Mouse (Mus musculus) ES-Bruce4 (cell line): ENCODE measurements around the gene Maml3. TPM values are rescaled to one million over a fixed set of nuclear protein-coding genes. Genes with fewer than 3 reads are reported as not detected.

ENCODE experiments used
- H3K27ac ChIP-seq: 2 replicates; pipeline ENCODE4 v1.5.1; 2012; ENCODE audit warnings: low read length, inconsistent platforms; ENCODE audit not compliant: insufficient read depth
- H3K27me3 ChIP-seq: 2 replicates; pipeline ENCODE4 v1.6.1; 2012; ENCODE audit warnings: mild to moderate bottlenecking, low read length, inconsistent platforms; ENCODE audit not compliant: control insufficient read depth, poor library complexity, insufficient read depth, severe bottlenecking
- H3K36me3 ChIP-seq: 2 replicates; pipeline ENCODE4 v1.6.1; 2012; ENCODE audit warnings: inconsistent platforms, mild to moderate bottlenecking, low read length, moderate library complexity; ENCODE audit not compliant: control insufficient read depth, poor library complexity, insufficient read depth, severe bottlenecking
- H3K4me1 ChIP-seq: one replicate; pipeline ENCODE4 v1.8.1; 2011; ENCODE audit warnings: low read length; ENCODE audit not compliant: control insufficient read depth, insufficient read depth
- H3K4me3 ChIP-seq: 2 replicates; pipeline ENCODE4 v1.5.1; 2011; ENCODE audit warnings: low read depth, mild to moderate bottlenecking, low read length
- H3K9ac ChIP-seq: 2 replicates; pipeline ENCODE4 v1.6.1; 2012; ENCODE audit warnings: low read depth, mild to moderate bottlenecking, inconsistent platforms; ENCODE audit not compliant: poor library complexity, severe bottlenecking
- H3K9me3 ChIP-seq: replicated peaks from 2 replicates; pipeline ENCODE4 v1.6.1; 2012; ENCODE audit warnings: mild to moderate bottlenecking, low read length, inconsistent platforms; ENCODE audit not compliant: control insufficient read depth, poor library complexity, insufficient read depth, severe bottlenecking
- CTCF ChIP-seq: IDR thresholded peaks from one replicate; pipeline ENCODE4 v1.8.1; 2011; ENCODE audit warnings: low read depth, low read length
- EP300 ChIP-seq: IDR thresholded peaks from 2 replicates; pipeline ENCODE4 v1.6.1; 2011; ENCODE audit warnings: low read depth, low read length; ENCODE audit not compliant: insufficient read depth
- POLR2A ChIP-seq: IDR thresholded peaks from one replicate; pipeline ENCODE4 v1.8.1; 2011; ENCODE audit warnings: low read length; ENCODE audit not compliant: insufficient read depth
- polyA plus RNA-seq: library from polyadenylated mRNA; stranded (reverse); fragments of >200 nt; gene quantifications from 2 replicates; pipeline ENCODE4 v1.2.4, GENCODE M21; 2011; ENCODE audit warnings: low read depth; ENCODE audit not compliant: missing spikeins, insufficient read depth, insufficient read length

The Maml3 gene
- polyA plus RNA-seq, 1 experiment: 5.7 TPM

- no peaks in the 10 kb centered on the region for H3K36me3 ChIP-seq
- no peak for TF ChIP-seq POLR2A
- TF ChIP-seq EP300: no peak
- no peak for TF ChIP-seq CTCF
- H3K9ac ChIP-seq: no peak overlapping the region
- no peaks in the 10 kb centered on the region for H3K4me1 ChIP-seq
- H3K27me3 ChIP-seq: no peaks in the 10 kb centered on the region
- H3K27ac ChIP-seq: no peak overlapping the region
- no peaks in the 10 kb centered on the region for H3K9me3 ChIP-seq
- H3K4me3 ChIP-seq: no peak overlapping the region
Observed at GRCm38 (mm10) chr3:52068885-52069284, 36.0 kb downstream of the Maml3 start.

GRCm38 (mm10) chr3:52067181-52067580, 37.7 kb downstream of the Maml3 start:
- no peak for TF ChIP-seq CTCF
- TF ChIP-seq POLR2A: no peak
- TF ChIP-seq EP300: no peak
- H3K9ac ChIP-seq: no peak overlapping the region
- no peak overlapping the region for H3K4me3 ChIP-seq
- H3K4me1 ChIP-seq: no peaks in the 10 kb centered on the region
- no peaks in the 10 kb centered on the region for H3K36me3 ChIP-seq
- H3K27ac ChIP-seq: no peak overlapping the region
- no peaks in the 10 kb centered on the region for H3K9me3 ChIP-seq
- H3K27me3 ChIP-seq: no peaks in the 10 kb centered on the region

- H3K4me3 ChIP-seq: no peak overlapping the region
- no peak for TF ChIP-seq CTCF
- no peak for TF ChIP-seq POLR2A
- no peak for TF ChIP-seq EP300
- no peak overlapping the region for H3K9ac ChIP-seq
- no peaks in the 10 kb centered on the region for H3K36me3 ChIP-seq
- no peaks in the 10 kb centered on the region for H3K27me3 ChIP-seq
- H3K27ac ChIP-seq: no peak overlapping the region
- H3K4me1 ChIP-seq: no peaks in the 10 kb centered on the region
- no peaks in the 10 kb centered on the region for H3K9me3 ChIP-seq
Observed at GRCm38 (mm10) chr3:52066142-52066541, 38.7 kb downstream of the Maml3 start.

GRCm38 (mm10) chr3:52063261-52063655, 41.6 kb downstream of the Maml3 start:
- no peaks in the 10 kb centered on the region for H3K27me3 ChIP-seq
- H3K4me3 ChIP-seq: no peak overlapping the region
- no peak overlapping the region for H3K27ac ChIP-seq
- no peaks in the 10 kb centered on the region for H3K4me1 ChIP-seq
- H3K9ac ChIP-seq: no peak overlapping the region
- no peaks in the 10 kb centered on the region for H3K36me3 ChIP-seq
- TF ChIP-seq POLR2A (no peak), EP300 (no peak), CTCF (no peak)
- H3K9me3 ChIP-seq: no peaks in the 10 kb centered on the region

GRCm38 (mm10) chr3:52062389-52063260, 42.3 kb downstream of the Maml3 start:
- H3K4me3 ChIP-seq: no peak overlapping the region
- TF ChIP-seq EP300 (no peak), CTCF (no peak), POLR2A (no peak)
- H3K4me1 ChIP-seq: no peaks in the 10 kb centered on the region
- H3K27me3 ChIP-seq: no peaks in the 10 kb centered on the region
- H3K9me3 ChIP-seq: no peaks in the 10 kb centered on the region
- no peak overlapping the region for H3K9ac ChIP-seq
- H3K36me3 ChIP-seq: no peaks in the 10 kb centered on the region
- no peak overlapping the region for H3K27ac ChIP-seq
